Mouse (Mus musculus) lung, embryonic 16.5 days (tissue): ENCODE measurements around the gene Bcas3. TPM values are rescaled to one million over a fixed set of nuclear protein-coding genes. Genes with fewer than 3 reads are reported as not detected.

ENCODE experiments used
- ATAC-seq: fragments of 200-750 bp; cut with Nextera tagmentation; 2 replicates; pipeline ENCODE4 v1.8.0; 2017; ENCODE audit warnings: low read depth, mild to moderate bottlenecking, moderate library complexity
- H3K27ac ChIP-seq: fragments of 300-500 bp; sonication (generic); 2 replicates; pipeline ENCODE4 v1.5.1; 2014; ENCODE audit warnings: mild to moderate bottlenecking, control low read depth, low read length
- H3K27me3 ChIP-seq: fragments of 300-500 bp; sonication (generic); 2 replicates; pipeline ENCODE4 v1.6.1; 2014; ENCODE audit warnings: low read depth, low read length, mixed read lengths; ENCODE audit not compliant: control insufficient read depth, insufficient read depth
- H3K36me3 ChIP-seq: fragments of 300-500 bp; sonication (generic); 2 replicates; pipeline ENCODE4 v1.6.1; 2014; ENCODE audit warnings: low read length; ENCODE audit not compliant: control insufficient read depth, insufficient read depth
- H3K4me1 ChIP-seq: fragments of 300-500 bp; sonication (generic); replicated peaks from 2 replicates; pipeline ENCODE4 v1.6.1; 2014; ENCODE audit warnings: low read length, mixed read lengths; ENCODE audit not compliant: control insufficient read depth, insufficient read depth
- H3K4me2 ChIP-seq: fragments of 300-500 bp; sonication (generic); 2 replicates; pipeline ENCODE4 v1.6.1; 2014; ENCODE audit warnings: low read depth, low read length, control low read depth
- H3K4me3 ChIP-seq: fragments of 300-500 bp; sonication (generic); 2 replicates; pipeline ENCODE4 v1.5.1; 2014; ENCODE audit warnings: mild to moderate bottlenecking, low read length, control low read depth
- H3K9ac ChIP-seq: fragments of 300-500 bp; sonication (generic); 2 replicates; pipeline ENCODE4 v1.6.1; 2014; ENCODE audit warnings: low read length, control low read depth
- H3K9me3 ChIP-seq: fragments of 300-500 bp; sonication (generic); 2 replicates; pipeline ENCODE4 v1.6.1; 2016; ENCODE audit warnings: low read length; ENCODE audit not compliant: control insufficient read depth
- WGBS: fragments of 180-500 bp; shearing (Covaris S2); extraction: QIAGEN DNeasy Blood & Tissue Kit; methylation state at CpG from one replicate; pipeline ENCODE4 v1.1.7; 2014; 5-methylcytosine and 5-hydroxymethylcytosine counted together
- polyA plus RNA-seq: library from polyadenylated mRNA; unstranded; fragments of >200 nt; fragmentation: Nextera tagmentation; extraction: Ambion mirVana; gene quantifications from 2 replicates; pipeline ENCODE4 v1.2.1, GENCODE M21; 2015

The Bcas3 gene
- polyA plus RNA-seq, 1 experiment from 2014 or later, result 38.4 TPM

GRCm38 (mm10) chr11:85814678-85815077 lies 461.7 kb downstream of the Bcas3 start:
- Histone ChIP-seq H3K4me3 (no peak overlapping the region), H3K27me3 (no peaks in the 10 kb centered on the region), H3K9me3 (no peaks in the 10 kb centered on the region), H3K9ac (no peak overlapping the region), H3K27ac (no peak overlapping the region), H3K4me1 (peaks cover 18% of the 10 kb centered on the region), H3K36me3 (no peaks in the 10 kb centered on the region), H3K4me2 (no peak overlapping the region)
- WGBS, result 30% methylated on average over 4 of the region's 4 CpGs
- ATAC-seq, result no peak

- H3K4me3 ChIP-seq, result no peak overlapping the region
- no peak overlapping the region for H3K4me2 ChIP-seq
- no peaks in the 10 kb centered on the region for H3K36me3 ChIP-seq
- H3K9me3 ChIP-seq, result no peaks in the 10 kb centered on the region
- H3K4me1 ChIP-seq, result peaks cover 15% of the 10 kb centered on the region
- 83% methylated on average over 5 of the region's 5 CpGs for WGBS
- no peak for ATAC-seq
- H3K27me3 ChIP-seq, result no peaks in the 10 kb centered on the region
- H3K9ac ChIP-seq, result no peak overlapping the region
- H3K27ac ChIP-seq, result no peak overlapping the region
These were observed 463.5 kb downstream of the Bcas3 start for GRCm38 (mm10) chr11:85816471-85816870.

GRCm38 (mm10) chr11:85818401-85818800 lies 465.4 kb downstream of the Bcas3 start:
- 57% methylated on average over 3 of the region's 3 CpGs for WGBS
- Histone ChIP-seq H3K36me3 (no peaks in the 10 kb centered on the region), H3K27me3 (no peaks in the 10 kb centered on the region), H3K9me3 (no peaks in the 10 kb centered on the region), H3K27ac (no peak overlapping the region), H3K4me3 (no peak overlapping the region), H3K4me2 (no peak overlapping the region), H3K4me1 (peaks cover 27% of the 10 kb centered on the region), H3K9ac (no peak overlapping the region)
- no peak for ATAC-seq

GRCm38 (mm10) chr11:85820959-85821358 lies 468.0 kb downstream of the Bcas3 start:
- peaks cover 22% of the 10 kb centered on the region for H3K4me1 ChIP-seq
- no peak for ATAC-seq
- no peak overlapping the region for H3K27ac ChIP-seq
- H3K4me2 ChIP-seq, result no peak overlapping the region
- no peak overlapping the region for H3K4me3 ChIP-seq
- H3K9me3 ChIP-seq, result no peaks in the 10 kb centered on the region
- no peaks in the 10 kb centered on the region for H3K27me3 ChIP-seq
- H3K9ac ChIP-seq, result no peak overlapping the region
- WGBS, result 86% methylated on average over 3 of the region's 3 CpGs
- H3K36me3 ChIP-seq, result no peaks in the 10 kb centered on the region

- 67% methylated on average over 9 of the region's 9 CpGs for WGBS
- Histone ChIP-seq H3K9me3 (no peaks in the 10 kb centered on the region), H3K9ac (no peak overlapping the region), H3K4me1 (peaks cover 25% of the 10 kb centered on the region), H3K4me2 (no peak overlapping the region), H3K36me3 (no peaks in the 10 kb centered on the region), H3K27ac (0 out of 2 replicates have a peak overlapping the region, but pooled peaks have one; percentile 16), H3K27me3 (no peaks in the 10 kb centered on the region), H3K4me3 (no peak overlapping the region)
- no peak for ATAC-seq
These were observed 468.7 kb downstream of the Bcas3 start for GRCm38 (mm10) chr11:85821659-85822058.

- Histone ChIP-seq H3K4me1 (peaks cover 35% of the 10 kb centered on the region), H3K4me2 (no peak overlapping the region), H3K36me3 (no peaks in the 10 kb centered on the region), H3K27me3 (peaks cover 3% of the 10 kb centered on the region; the same call in 1 of the 2 replicates), H3K9ac (0 out of 2 replicates have a peak overlapping the region, but pooled peaks have one; percentile 17), H3K27ac (0 out of 2 replicates have a peak overlapping the region, but pooled peaks have one; percentile 15), H3K4me3 (no peak overlapping the region), H3K9me3 (no peaks in the 10 kb centered on the region)
- peak; percentile 65 for ATAC-seq
- WGBS, result 8% methylated on average over 6 of the region's 6 CpGs
These were observed 470.2 kb downstream of the Bcas3 start for GRCm38 (mm10) chr11:85823181-85823580.

GRCm38 (mm10) chr11:85823794-85824193 lies 470.8 kb downstream of the Bcas3 start:
- H3K9ac ChIP-seq, result no peak overlapping the region
- H3K4me1 ChIP-seq, result peaks cover 38% of the 10 kb centered on the region
- no peak for ATAC-seq
- no peaks in the 10 kb centered on the region for H3K9me3 ChIP-seq
- H3K36me3 ChIP-seq, result no peaks in the 10 kb centered on the region
- WGBS, result 87% methylated on average over 4 of the region's 4 CpGs
- H3K27me3 ChIP-seq, result peaks cover 6% of the 10 kb centered on the region; the same call in 1 of the 2 replicates
- no peak overlapping the region for H3K27ac ChIP-seq
- no peak overlapping the region for H3K4me3 ChIP-seq
- no peak overlapping the region for H3K4me2 ChIP-seq

- H3K9ac ChIP-seq, result no peak overlapping the region
- ATAC-seq, result no peak
- H3K4me3 ChIP-seq, result no peak overlapping the region
- H3K36me3 ChIP-seq, result no peaks in the 10 kb centered on the region
- H3K4me2 ChIP-seq, result no peak overlapping the region
- no peaks in the 10 kb centered on the region for H3K9me3 ChIP-seq
- peaks cover 44% of the 10 kb centered on the region for H3K4me1 ChIP-seq
- H3K27ac ChIP-seq, result no peak overlapping the region
- 78% methylated on average over 10 of the region's 10 CpGs for WGBS
- H3K27me3 ChIP-seq, result peaks cover 6% of the 10 kb centered on the region; the same call in 1 of the 2 replicates
These were observed 472.1 kb downstream of the Bcas3 start for GRCm38 (mm10) chr11:85825031-85825430.

- Histone ChIP-seq H3K9me3 (no peaks in the 10 kb centered on the region), H3K36me3 (no peaks in the 10 kb centered on the region), H3K4me2 (no peak overlapping the region), H3K27ac (no peak overlapping the region), H3K4me3 (no peak overlapping the region), H3K27me3 (peaks cover 12% of the 10 kb centered on the region; the same call in 1 of the 2 replicates), H3K9ac (no peak overlapping the region), H3K4me1 (peaks cover 46% of the 10 kb centered on the region)
- no peak for ATAC-seq
- 46% methylated on average over 7 of the region's 7 CpGs for WGBS
These were observed 472.9 kb downstream of the Bcas3 start for GRCm38 (mm10) chr11:85825823-85826222.

GRCm38 (mm10) chr11:85827342-85827741 lies 474.4 kb downstream of the Bcas3 start:
- Histone ChIP-seq H3K27ac (peak overlapping the region; percentile 48), H3K9ac (0 out of 2 replicates have a peak overlapping the region, but pooled peaks have one; percentile 24), H3K4me1 (peaks cover 43% of the 10 kb centered on the region), H3K27me3 (peaks cover 17% of the 10 kb centered on the region), H3K9me3 (no peaks in the 10 kb centered on the region), H3K4me3 (no peak overlapping the region), H3K36me3 (no peaks in the 10 kb centered on the region), H3K4me2 (no peak overlapping the region)
- 14% methylated on average over 9 of the region's 9 CpGs for WGBS
- ATAC-seq, result no peak
